ENCODE assay signal across 7 mouse cellular contexts in genomic region chr5:136566001-136566811, GRCm38 (mm10). TPM values are rescaled to one million over a fixed set of nuclear protein-coding genes. Genes with fewer than 3 reads are reported as not detected.
DNase-seq lines count a peak whose midpoint lies in the region; ATAC-seq and TF ChIP-seq lines count a peak whose summit lies in the region.

No protein-coding gene starts in this region.

- H3K4me1 ChIP-seq in embryonic facial prominence, embryonic 11.5 days (ENCODE audit: control insufficient read depth, insufficient read depth, low read length), result no peaks in the 10 kb centered on the region
- peaks cover 7% of the 10 kb centered on the region; the same call in 1 of the 2 replicates for H3K4me1 ChIP-seq in intestine, postnatal 0 days (replicated peaks; ENCODE audit: control insufficient read depth, insufficient read depth, low read length)
- peaks cover 52% of the 10 kb centered on the region for H3K4me1 ChIP-seq in limb, embryonic 13.5 days
- peaks cover 36% of the 10 kb centered on the region for H3K4me1 ChIP-seq in midbrain, embryonic 12.5 days
- H3K4me1 ChIP-seq in small intestine, adult 2 months (ENCODE audit: control insufficient read depth, insufficient read depth, insufficient read length, low read length), result peaks cover 9% of the 10 kb centered on the region

- H3K9me3 ChIP-seq in embryonic facial prominence, embryonic 11.5 days (replicated peaks; ENCODE audit: control insufficient read depth, low read length), result no peaks in the 10 kb centered on the region
- H3K9me3 ChIP-seq in intestine, postnatal 0 days (ENCODE audit: control insufficient read depth), result no peaks in the 10 kb centered on the region
- no peaks in the 10 kb centered on the region for H3K9me3 ChIP-seq in limb, embryonic 13.5 days
- H3K9me3 ChIP-seq in midbrain, embryonic 12.5 days, result no peaks in the 10 kb centered on the region

- peak overlapping the region; percentile 82 for H3K4me3 ChIP-seq in embryonic facial prominence, embryonic 11.5 days (ENCODE audit: low read depth, low read length)
- H3K4me3 ChIP-seq in intestine, postnatal 0 days (ENCODE audit: low read depth, low read length), result peak overlapping the region; percentile 99
- H3K4me3 ChIP-seq in limb, embryonic 13.5 days, result peak overlapping the region; percentile 98
- peak overlapping the region; percentile 85 for H3K4me3 ChIP-seq in midbrain, embryonic 12.5 days
- H3K4me3 ChIP-seq in small intestine, adult 2 months (ENCODE audit: low read depth, low read length), result peak overlapping the region; percentile 100

- DNase-seq in adrenal gland, postnatal 10 days, result peak; percentile 83
- peak; percentile 63 for DNase-seq in embryonic facial prominence, embryonic 11.5 days (ENCODE audit: low spot score)
- peak; percentile 96 for DNase-seq in heart, adult 11 months

- peaks cover 10% of the 10 kb centered on the region for H3K27me3 ChIP-seq in embryonic facial prominence, embryonic 11.5 days (ENCODE audit: control insufficient read depth, insufficient read depth, low read length)
- H3K27me3 ChIP-seq in intestine, postnatal 0 days (replicated peaks; ENCODE audit: control insufficient read depth, insufficient read depth, low read length), result peaks cover 11% of the 10 kb centered on the region; the same call in 1 of the 2 replicates
- peaks cover 37% of the 10 kb centered on the region for H3K27me3 ChIP-seq in limb, embryonic 13.5 days
- H3K27me3 ChIP-seq in midbrain, embryonic 12.5 days, result peaks cover 30% of the 10 kb centered on the region
- peaks cover 7% of the 10 kb centered on the region; the same call in 1 of the 2 replicates for H3K27me3 ChIP-seq in small intestine, adult 2 months (ENCODE audit: control insufficient read depth, insufficient read depth, low read length)

- H3K4me2 ChIP-seq in embryonic facial prominence, embryonic 11.5 days (ENCODE audit: low read depth, low read length), result peak overlapping the region; percentile 81
- H3K4me2 ChIP-seq in intestine, postnatal 0 days (replicated peaks; ENCODE audit: low read depth), result peak overlapping the region; percentile 100
- peak overlapping the region; percentile 97 for H3K4me2 ChIP-seq in limb, embryonic 13.5 days (replicated peaks)
- peak overlapping the region; percentile 97 for H3K4me2 ChIP-seq in midbrain, embryonic 12.5 days (replicated peaks)

- no peak for ATAC-seq in embryonic facial prominence, embryonic 11.5 days (replicated peaks; ENCODE audit: insufficient number of reproducible peaks, low FRiP score, low TSS enrichment, low read depth)
- ATAC-seq in intestine, postnatal 0 days, result peak; percentile 20
- no peak for ATAC-seq in limb, embryonic 13.5 days (ENCODE audit: low FRiP score, low read depth)
- peak; percentile 31 for ATAC-seq in midbrain, embryonic 12.5 days (ENCODE audit: low FRiP score, low read depth)

- no peaks in the 10 kb centered on the region for H3K36me3 ChIP-seq in embryonic facial prominence, embryonic 11.5 days (replicated peaks; ENCODE audit: control insufficient read depth, insufficient read depth, low read depth, low read length)
- H3K36me3 ChIP-seq in intestine, postnatal 0 days (ENCODE audit: control insufficient read depth, insufficient read depth), result no peaks in the 10 kb centered on the region
- no peaks in the 10 kb centered on the region for H3K36me3 ChIP-seq in limb, embryonic 13.5 days
- H3K36me3 ChIP-seq in midbrain, embryonic 12.5 days, result no peaks in the 10 kb centered on the region
- H3K36me3 ChIP-seq in small intestine, adult 2 months (ENCODE audit: control insufficient read depth, insufficient read depth, low read length), result no peaks in the 10 kb centered on the region

- H3K9ac ChIP-seq in embryonic facial prominence, embryonic 11.5 days (replicated peaks; ENCODE audit: low read length), result peak overlapping the region; percentile 93
- H3K9ac ChIP-seq in intestine, postnatal 0 days (ENCODE audit: low read depth, low read length), result peak overlapping the region; percentile 80
- H3K9ac ChIP-seq in limb, embryonic 13.5 days, result peak overlapping the region; percentile 87
- peak overlapping the region; percentile 93 for H3K9ac ChIP-seq in midbrain, embryonic 12.5 days (replicated peaks)

- H3K27ac ChIP-seq in embryonic facial prominence, embryonic 11.5 days (replicated peaks; ENCODE audit: low read depth, low read length), result peak overlapping the region; percentile 84
- H3K27ac ChIP-seq in intestine, postnatal 0 days (ENCODE audit: low read depth, low read length), result peak overlapping the region; percentile 86
- H3K27ac ChIP-seq in limb, embryonic 13.5 days, result peak overlapping the region; percentile 87
- H3K27ac ChIP-seq in midbrain, embryonic 12.5 days (replicated peaks), result peak overlapping the region; percentile 97
- peak overlapping the region; percentile 77 for H3K27ac ChIP-seq in small intestine, adult 2 months (ENCODE audit: insufficient read depth, low read depth, low read length)

- peak; percentile 35 for TF ChIP-seq CTCF in intestine, postnatal 0 days (IDR thresholded peaks at IDR 0.05; ENCODE audit: low read depth)
- TF ChIP-seq CTCF in small intestine, adult 2 months (IDR thresholded peaks at IDR 0.05; ENCODE audit: extremely low read depth, insufficient read length, insufficient replicate concordance, low read depth, low read length), result no peak

- under 1% methylated on average over 50 of the region's 79 CpGs for WGBS in embryonic facial prominence, embryonic 11.5 days
- WGBS in intestine, postnatal 0 days, result under 1% methylated on average over 53 of the region's 79 CpGs
- WGBS in limb, embryonic 13.5 days, result 0% methylated on average over 75 of the region's 79 CpGs
- 1% methylated on average over 61 of the region's 79 CpGs for WGBS in midbrain, embryonic 12.5 days
- under 1% methylated on average over 77 of the region's 79 CpGs for WGBS in small intestine, adult 2 months

- 0 out of 2 replicates have a peak, but pooled peaks have one; percentile 21 for TF ChIP-seq POLR2A in small intestine, adult 2 months (IDR thresholded peaks at IDR 0.05; ENCODE audit: low read depth, low read length)

RNA-seq across cellular contexts. Expression of gene Cux1, which starts 1.1 kb away (rescaled TPM):
- 10 to 100 TPM; 79.1 to 95.4 TPM for total RNA-seq in adrenal gland, postnatal 10 days (2021)
- polyA plus RNA-seq in embryonic facial prominence, embryonic 11.5 days (2014; fragmentation: Nextera tagmentation; extraction: Ambion mirVana), result 64.9 and 71.2 TPM in 2 replicates
- polyA plus RNA-seq in intestine, postnatal 0 days (2015; fragmentation: Nextera tagmentation; extraction: Ambion mirVana), result 29.4 and 31.2 TPM in 2 replicates
- 80.8 and 83.7 TPM in 2 replicates for polyA plus RNA-seq in limb, embryonic 13.5 days (2015; fragmentation: Nextera tagmentation; extraction: Ambion mirVana)
- 150 and 159 TPM in 2 replicates for polyA plus RNA-seq in midbrain, embryonic 12.5 days (2016; fragmentation: Nextera tagmentation; extraction: Ambion mirVana)
- polyA plus RNA-seq in small intestine, adult 2 months (2012; rRNA removed), result 17.0 and 42.1 TPM in 2 replicates

Comparison
In these comparisons a context has a peak if more than half of its experiments do, and no peak if none do; other contexts are left out.
1. ATAC-seq: peak in intestine, postnatal 0 days (single experiment) and midbrain, embryonic 12.5 days (single experiment); none in embryonic facial prominence, embryonic 11.5 days (single experiment) and limb, embryonic 13.5 days (single experiment).
2. Peak in every context shown above with its lines, with median percentiles within 50 percentile points of each other: DNase-seq, H3K27ac ChIP-seq, H3K4me2 ChIP-seq, H3K4me3 ChIP-seq and H3K9ac ChIP-seq.